Mouse (Mus musculus) midbrain, embryonic 11.5 days (tissue): ENCODE data around the gene Hist1h3g. TPM values are rescaled to one million over a fixed set of nuclear protein-coding genes. Genes with fewer than 3 reads are reported as not detected.
A peak's percentile ranks its signal among the peaks of the same experiment; 100 is the strongest.

ENCODE experiments used
- ATAC-seq: fragments of 200-750 bp; cut with Nextera tagmentation; 2 replicates; pipeline ENCODE4 v1.8.0; 2017; ENCODE audit warnings: moderate TSS enrichment, moderate library complexity; ENCODE audit not compliant: low FRiP score
- DNase-seq: peaks from one replicate; pipeline ENCODE4 v3.0.0; 2015; ENCODE audit warnings: low spot score; ENCODE audit errors: missing footprints
- H3K27ac ChIP-seq: fragments of 300-500 bp; sonication (generic); 2 replicates; pipeline ENCODE4 v1.5.1; 2014; ENCODE audit warnings: low read depth, low read length
- H3K27me3 ChIP-seq: fragments of 300-500 bp; sonication (generic); 2 replicates; pipeline ENCODE4 v1.6.1; 2014; ENCODE audit warnings: mild to moderate bottlenecking, low read length, moderate library complexity, mixed read lengths; ENCODE audit not compliant: control insufficient read depth, insufficient read depth
- H3K36me3 ChIP-seq: fragments of 300-500 bp; sonication (generic); 2 replicates; pipeline ENCODE4 v1.6.1; 2014; ENCODE audit warnings: mild to moderate bottlenecking, low read length, moderate library complexity, mixed read lengths; ENCODE audit not compliant: control insufficient read depth, insufficient read depth
- H3K4me1 ChIP-seq: fragments of 300-500 bp; sonication (generic); 2 replicates; pipeline ENCODE4 v1.6.1; 2014; ENCODE audit warnings: low read length; ENCODE audit not compliant: control insufficient read depth, insufficient read depth
- H3K4me2 ChIP-seq: fragments of 300-500 bp; sonication (generic); 2 replicates; pipeline ENCODE4 v1.6.1; 2014; ENCODE audit warnings: mild to moderate bottlenecking, moderate library complexity
- H3K4me3 ChIP-seq: fragments of 300-500 bp; sonication (generic); 2 replicates; pipeline ENCODE4 v1.5.1; 2014; ENCODE audit warnings: low read depth, low read length
- H3K9ac ChIP-seq: fragments of 300-500 bp; sonication (generic); 2 replicates; pipeline ENCODE4 v1.6.1; 2014; ENCODE audit warnings: low read length
- H3K9me3 ChIP-seq: fragments of 300-500 bp; sonication (generic); 2 replicates; pipeline ENCODE4 v1.6.1; 2016; ENCODE audit warnings: low read length; ENCODE audit not compliant: control insufficient read depth
- WGBS: fragments of 180-500 bp; shearing (Covaris S2); extraction: QIAGEN DNeasy Blood & Tissue Kit; methylation state at CpG from one replicate; pipeline ENCODE4 v1.1.7; 2014; 5-methylcytosine and 5-hydroxymethylcytosine counted together
- polyA plus RNA-seq: library from polyadenylated mRNA; unstranded; fragments of >200 nt; fragmentation: Nextera tagmentation; extraction: Ambion mirVana; gene quantifications from 2 replicates; pipeline ENCODE4 v1.2.1, GENCODE M21; 2014

The Hist1h3g gene
- polyA plus RNA-seq, 1 experiment from 2014 or later, result 4.0 TPM

- Histone ChIP-seq H3K4me1 (peaks cover 13% of the 10 kb centered on the region; the same call in 1 of the 2 replicates), H3K4me3 (peak overlapping the region; percentile 30; the same call in 1 of the 2 replicates)
Measured at GRCm38 (mm10) chr13:23506819-23507515, 28.3 kb upstream of the Hist1h3g start.

GRCm38 (mm10) chr13:23510127-23510526 is 25.1 kb upstream of the Hist1h3g start:
- Histone ChIP-seq H3K9me3 (no peaks in the 10 kb centered on the region), H3K4me3 (no peak overlapping the region), H3K9ac (no peak overlapping the region), H3K36me3 (no peaks in the 10 kb centered on the region), H3K4me1 (peaks cover 8% of the 10 kb centered on the region; the same call in 1 of the 2 replicates), H3K27me3 (peaks cover 2% of the 10 kb centered on the region; the same call in 1 of the 2 replicates), H3K4me2 (no peak overlapping the region), H3K27ac (no peak overlapping the region)
- DNase-seq (no peak), ATAC-seq (no peak)
- 40% methylated on average over 1 of the region's 1 CpGs for WGBS

More at GRCm38 (mm10) chr13:23506819-23507515, 28.3 kb upstream of the Hist1h3g start:
- no peaks in the 10 kb centered on the region for H3K9me3 ChIP-seq
- WGBS, result 11% methylated on average over 14 of the region's 14 CpGs
- DNase-seq (no peak), ATAC-seq (peak; percentile 34; the same call in 1 of the 2 replicates)
- H3K36me3 ChIP-seq, result no peaks in the 10 kb centered on the region
- no peak overlapping the region for H3K4me2 ChIP-seq
- no peak overlapping the region for H3K27ac ChIP-seq
- no peak overlapping the region for H3K9ac ChIP-seq
- H3K27me3 ChIP-seq, result peaks cover 2% of the 10 kb centered on the region; the same call in 1 of the 2 replicates

GRCm38 (mm10) chr13:23513517-23513916 is 21.7 kb upstream of the Hist1h3g start:
- Histone ChIP-seq H3K9me3 (no peaks in the 10 kb centered on the region), H3K4me2 (no peak overlapping the region), H3K4me1 (no peaks in the 10 kb centered on the region), H3K4me3 (no peak overlapping the region), H3K9ac (no peak overlapping the region), H3K27ac (no peak overlapping the region), H3K27me3 (no peaks in the 10 kb centered on the region), H3K36me3 (no peaks in the 10 kb centered on the region)
- ATAC-seq (no peak), DNase-seq (no peak)
- WGBS, result 82% methylated on average over 1 of the region's 1 CpGs

GRCm38 (mm10) chr13:23515281-23515680 is 19.9 kb upstream of the Hist1h3g start:
- no peak overlapping the region for H3K4me3 ChIP-seq

GRCm38 (mm10) chr13:23515826-23516620 is 19.2 kb upstream of the Hist1h3g start:
- H3K27ac ChIP-seq, result no peak overlapping the region
- peak; percentile 91 for DNase-seq
- peak overlapping the region; percentile 45 for H3K9ac ChIP-seq
- ATAC-seq, result no peak
- H3K4me3 ChIP-seq, result peak overlapping the region; percentile 45
- peak overlapping the region; percentile 45 for H3K4me2 ChIP-seq
- WGBS, result 53% methylated on average over 15 of the region's 15 CpGs
- H3K4me1 ChIP-seq, result no peaks in the 10 kb centered on the region
- no peaks in the 10 kb centered on the region for H3K27me3 ChIP-seq
- no peaks in the 10 kb centered on the region for H3K36me3 ChIP-seq
- H3K9me3 ChIP-seq, result no peaks in the 10 kb centered on the region

More at GRCm38 (mm10) chr13:23515281-23515680, 19.9 kb upstream of the Hist1h3g start:
- H3K4me2 ChIP-seq, result no peak overlapping the region
- H3K9ac ChIP-seq, result no peak overlapping the region
- WGBS, result 74% methylated on average over 5 of the region's 5 CpGs
- no peak overlapping the region for H3K27ac ChIP-seq
- no peaks in the 10 kb centered on the region for H3K27me3 ChIP-seq
- no peaks in the 10 kb centered on the region for H3K9me3 ChIP-seq
- H3K4me1 ChIP-seq, result no peaks in the 10 kb centered on the region
- DNase-seq (peak; percentile 78), ATAC-seq (no peak)
- no peaks in the 10 kb centered on the region for H3K36me3 ChIP-seq

- ATAC-seq (peak; percentile 68), DNase-seq (peak; percentile 99)
- Histone ChIP-seq H3K4me2 (peak overlapping the region; percentile 74), H3K9ac (no peak overlapping the region), H3K27ac (no peak overlapping the region), H3K4me3 (peak overlapping the region; percentile 45), H3K27me3 (no peaks in the 10 kb centered on the region), H3K4me1 (no peaks in the 10 kb centered on the region), H3K9me3 (no peaks in the 10 kb centered on the region), H3K36me3 (no peaks in the 10 kb centered on the region)
- under 1% methylated on average over 19 of the region's 19 CpGs for WGBS
Measured at GRCm38 (mm10) chr13:23516822-23517602, 18.2 kb upstream of the Hist1h3g start.

- DNase-seq, result peak; percentile 99
- Histone ChIP-seq H3K4me1 (no peaks in the 10 kb centered on the region), H3K9me3 (no peaks in the 10 kb centered on the region), H3K9ac (no peak overlapping the region), H3K4me2 (peak overlapping the region; percentile 74), H3K4me3 (peak overlapping the region; percentile 45), H3K27me3 (no peaks in the 10 kb centered on the region), H3K27ac (no peak overlapping the region), H3K36me3 (no peaks in the 10 kb centered on the region)
- ATAC-seq, result peak; percentile 89
- WGBS, result under 1% methylated on average over 27 of the region's 27 CpGs
Measured at GRCm38 (mm10) chr13:23517603-23518294, 17.5 kb upstream of the Hist1h3g start.

GRCm38 (mm10) chr13:23518295-23518603 is 17.0 kb upstream of the Hist1h3g start:
- under 1% methylated on average over 6 of the region's 6 CpGs for WGBS
- peak overlapping the region; percentile 74 for H3K4me2 ChIP-seq

More at GRCm38 (mm10) chr13:23518295-23518603, 17.0 kb upstream of the Hist1h3g start:
- no peak overlapping the region for H3K27ac ChIP-seq
- peak overlapping the region; percentile 45 for H3K4me3 ChIP-seq
- no peaks in the 10 kb centered on the region for H3K36me3 ChIP-seq
- DNase-seq (no peak), ATAC-seq (no peak)
- no peaks in the 10 kb centered on the region for H3K4me1 ChIP-seq
- no peaks in the 10 kb centered on the region for H3K27me3 ChIP-seq
- H3K9me3 ChIP-seq, result no peaks in the 10 kb centered on the region
- H3K9ac ChIP-seq, result no peak overlapping the region
